Mouse (Mus musculus) brown adipose tissue, adult 24 weeks (tissue): ENCODE measurements around the gene Zfp408. TPM values are rescaled to one million over a fixed set of nuclear protein-coding genes. Genes with fewer than 3 reads are reported as not detected.
"Not testable (repeated sequence)": the region's sequence is repeated elsewhere in the genome, so short reads cannot be mapped to it uniquely, and the experiment has no call there.

Experiments
- H3K27ac ChIP-seq: fragments of 200-500 bp; replicated peaks from 2 replicates; pipeline ENCODE4 v1.5.1; 2012; ENCODE audit warnings: low read depth, mild to moderate bottlenecking, low read length
- H3K4me1 ChIP-seq: fragments of 200-500 bp; 2 replicates; pipeline ENCODE4 v1.6.1; 2012; ENCODE audit warnings: low read length, mixed read lengths; ENCODE audit not compliant: control insufficient read depth, insufficient read depth, insufficient read length
- H3K4me3 ChIP-seq: fragments of 200-500 bp; 2 replicates; pipeline ENCODE4 v1.5.1; 2012; ENCODE audit warnings: low read depth, mild to moderate bottlenecking, low read length, moderate library complexity; ENCODE audit not compliant: insufficient read depth
- polyA plus RNA-seq: library from polyadenylated mRNA; stranded (reverse); fragments of >200 nt; gene quantifications from 2 replicates; pipeline ENCODE4 v1.2.4, GENCODE M21; 2012; ENCODE audit not compliant: missing spikeins, insufficient read depth, insufficient read length

Zfp408 gene
- polyA plus RNA-seq, 1 experiment = 2.2 TPM

- H3K4me3 ChIP-seq = no peak overlapping the region
- no peak overlapping the region for H3K27ac ChIP-seq
- H3K4me1 ChIP-seq = no peaks in the 10 kb centered on the region
Observed at GRCm38 (mm10) chr2:91638931-91639330, 10.7 kb downstream of the Zfp408 start.

GRCm38 (mm10) chr2:91636727-91637338 is 12.8 kb downstream of the Zfp408 start:
- Histone ChIP-seq H3K4me3 (no peak overlapping the region), H3K27ac (no peak overlapping the region), H3K4me1 (no peaks in the 10 kb centered on the region)

DNA sequence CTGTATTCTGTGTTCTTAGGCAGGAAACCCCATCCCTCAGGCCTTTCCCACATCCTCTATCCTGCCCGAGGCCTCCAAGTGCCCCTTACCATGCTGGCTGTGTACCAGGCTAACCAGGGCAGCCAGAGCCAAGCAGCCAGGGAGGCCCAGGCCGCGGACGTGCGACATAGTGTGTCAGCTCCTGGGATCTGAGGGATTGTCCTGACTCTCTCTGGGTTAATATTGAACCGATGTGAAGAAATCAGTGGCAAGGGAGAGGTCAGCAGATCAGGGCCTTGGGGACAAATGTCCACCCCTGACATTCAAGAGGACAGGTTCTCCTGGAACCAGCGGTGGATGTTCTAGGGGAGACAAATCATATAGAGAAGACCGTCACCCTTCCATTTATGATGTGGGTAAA is 13.4 kb downstream of the Zfp408 start, which contains the start of gene F2:
Gene F2 (minus strand): TSS at position 186 of the 400 bp plus-strand sequence.
- no peaks in the 10 kb centered on the region for H3K4me1 ChIP-seq
- H3K27ac ChIP-seq = no peak within 1 kb of the TSS
- H3K4me3 ChIP-seq = no peak within 1 kb of the TSS

- Histone ChIP-seq H3K4me3 (no peak overlapping the region), H3K27ac (no peak overlapping the region), H3K4me1 (no peaks in the 10 kb centered on the region)
Observed at GRCm38 (mm10) chr2:91635486-91635885, 14.1 kb downstream of the Zfp408 start.

DNA sequence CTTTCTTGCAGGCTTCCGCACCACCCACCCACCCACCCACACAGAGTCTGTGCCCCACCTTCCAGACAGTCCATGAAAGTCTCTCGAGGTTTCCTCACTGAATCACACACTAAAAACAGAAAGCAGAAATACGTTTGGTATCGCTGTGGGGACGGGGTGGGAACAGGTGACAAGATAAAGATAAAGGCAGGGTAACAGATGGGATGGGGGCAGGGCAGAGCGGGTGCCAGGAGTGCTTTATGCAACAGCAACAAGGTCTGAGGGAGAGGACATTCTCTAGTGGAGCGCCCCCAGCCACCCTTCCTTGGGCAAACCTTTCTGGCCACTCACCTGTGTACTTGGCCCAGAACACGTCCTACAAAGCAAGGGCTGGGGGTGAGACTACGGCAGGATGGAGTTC is 14.8 kb downstream of the Zfp408 start:
- H3K4me3 ChIP-seq = no peak overlapping the region
- no peak overlapping the region for H3K27ac ChIP-seq
- no peaks in the 10 kb centered on the region for H3K4me1 ChIP-seq

DNA sequence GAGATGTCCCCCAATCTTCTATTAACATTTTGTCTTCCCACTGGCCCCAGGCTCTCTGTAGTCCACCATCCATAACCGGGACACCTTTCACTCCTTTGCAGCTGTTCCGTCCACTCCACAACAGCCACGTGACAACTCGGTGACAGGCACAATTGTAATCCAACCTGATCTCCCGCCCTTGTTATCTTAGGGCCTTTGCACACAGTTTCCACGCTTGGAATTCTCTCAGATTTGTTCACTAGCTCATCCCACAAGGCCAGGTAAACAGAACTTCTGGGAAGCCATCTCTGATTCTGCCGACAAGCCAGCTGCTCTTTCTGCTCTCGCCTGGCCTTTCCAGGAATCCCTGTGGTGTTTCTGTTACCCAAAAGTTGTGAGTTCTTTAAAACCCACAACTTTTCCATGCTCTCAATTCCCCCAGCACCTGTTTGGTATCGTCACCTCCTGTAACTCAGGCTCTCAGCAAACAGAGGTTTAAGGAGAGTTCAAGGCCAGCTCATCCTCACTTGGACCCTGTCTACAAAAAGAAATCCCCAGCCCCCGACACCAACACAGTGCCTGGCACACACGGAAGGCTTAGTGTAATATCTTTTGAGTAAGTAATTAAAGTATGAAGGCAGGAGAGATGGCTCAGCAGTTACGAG is 16.1 kb downstream of the Zfp408 start:
- Histone ChIP-seq H3K4me1 (no peaks in the 10 kb centered on the region), H3K27ac (no peak overlapping the region), H3K4me3 (no peak overlapping the region)

DNA sequence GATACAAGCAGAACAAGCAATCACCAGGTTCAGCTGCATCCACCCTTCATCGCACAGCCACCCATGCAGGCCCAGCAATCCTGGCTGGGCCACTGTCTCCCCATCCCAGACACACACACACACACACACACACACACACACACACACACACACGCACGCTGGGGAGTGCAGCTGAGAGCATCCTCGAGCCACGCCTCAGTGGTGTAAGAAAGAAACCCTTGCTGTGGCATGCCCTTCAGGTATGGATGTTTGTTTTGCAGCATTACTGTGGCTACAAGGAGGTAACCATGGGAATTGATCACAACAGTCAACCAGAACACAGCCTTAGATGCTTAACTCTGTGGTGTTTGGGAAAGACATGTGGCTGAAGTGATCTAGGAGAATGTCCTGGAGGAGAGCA is 17.3 kb downstream of the Zfp408 start:
- H3K27ac ChIP-seq = no peak overlapping the region
- H3K4me1 ChIP-seq = no peaks in the 10 kb centered on the region
- H3K4me3 ChIP-seq = no peak overlapping the region

DNA sequence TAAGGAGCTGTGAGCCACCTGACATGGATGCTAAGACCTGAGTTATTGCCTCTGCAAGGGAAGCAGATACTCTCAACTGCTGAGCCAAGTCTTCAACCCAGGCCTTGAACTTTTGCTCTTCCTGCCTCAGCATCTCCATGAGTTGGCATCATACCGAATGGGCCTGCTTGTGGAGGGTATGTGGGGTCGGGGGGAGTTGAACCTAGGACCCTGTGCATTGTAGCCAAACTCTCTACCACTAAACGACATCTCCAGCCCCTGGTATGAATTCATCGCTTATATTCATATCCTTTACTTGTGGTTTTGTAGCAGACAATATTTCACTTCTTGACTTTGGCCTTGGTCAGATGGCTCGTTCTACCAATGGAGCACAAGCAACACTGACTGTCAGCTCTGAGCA is 17.8 kb downstream of the Zfp408 start:
- H3K4me3 ChIP-seq = no peak overlapping the region
- H3K27ac ChIP-seq = no peak overlapping the region
- no peaks in the 10 kb centered on the region for H3K4me1 ChIP-seq

GRCm38 (mm10) chr2:91630384-91630783 is 19.2 kb downstream of the Zfp408 start:
- Histone ChIP-seq H3K27ac (no peak overlapping the region), H3K4me3 (no peak overlapping the region), H3K4me1 (no peaks in the 10 kb centered on the region)

DNA sequence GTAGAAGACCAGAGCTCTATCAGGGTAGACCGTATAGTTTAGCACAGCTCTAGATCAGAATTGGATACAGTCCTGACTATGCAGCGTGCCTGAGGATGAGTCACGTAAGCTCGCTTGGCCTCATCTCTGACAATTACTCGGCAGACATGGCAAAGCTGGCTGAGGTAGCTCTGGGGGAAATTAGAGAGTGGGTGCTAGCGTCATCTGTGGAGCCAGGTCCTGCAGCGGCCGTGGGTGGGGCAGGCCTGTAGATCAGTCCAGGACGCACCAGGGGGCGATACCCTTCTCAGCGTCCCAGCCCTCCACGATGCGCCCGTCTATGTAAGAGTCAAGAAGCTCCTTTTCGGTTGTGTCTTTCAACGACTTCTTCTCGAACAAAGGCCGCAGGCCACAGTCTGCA is 19.9 kb downstream of the Zfp408 start:
- Histone ChIP-seq H3K4me1 (no peaks in the 10 kb centered on the region), H3K4me3 (no peak overlapping the region), H3K27ac (no peak overlapping the region)

- Histone ChIP-seq H3K4me3 (no peak overlapping the region), H3K4me1 (no peaks in the 10 kb centered on the region), H3K27ac (no peak overlapping the region)
Observed at GRCm38 (mm10) chr2:91628171-91628570, 21.4 kb downstream of the Zfp408 start.

- Histone ChIP-seq H3K4me1 (no peaks in the 10 kb centered on the region), H3K4me3 (no peak overlapping the region), H3K27ac (no peak overlapping the region)
Observed at GRCm38 (mm10) chr2:91627486-91627885, 22.1 kb downstream of the Zfp408 start.

- H3K4me1 ChIP-seq, H3K27ac ChIP-seq, H3K4me3 ChIP-seq: not testable (repeated sequence)
Observed at GRCm38 (mm10) chr2:91623366-91623765, 26.2 kb downstream of the Zfp408 start.

DNA sequence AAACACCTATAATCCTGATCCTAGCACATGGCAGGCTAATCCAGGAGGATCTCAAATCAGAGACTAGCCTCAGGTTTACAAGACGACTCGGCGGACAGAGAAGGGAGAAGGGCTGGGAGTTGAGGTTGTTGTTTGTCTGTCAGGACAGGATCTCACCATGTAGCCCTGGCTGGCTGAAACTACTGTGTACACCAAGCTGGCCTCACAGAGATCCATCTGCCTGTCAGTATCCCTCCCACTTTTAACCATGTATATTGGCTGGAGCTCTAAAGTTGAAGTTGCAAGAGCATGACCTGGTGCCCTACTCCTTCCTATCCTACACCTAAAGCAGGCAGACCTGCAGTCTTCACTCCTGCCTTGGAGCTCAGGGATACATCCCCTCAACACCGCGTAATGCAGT is 27.2 kb downstream of the Zfp408 start:
- no peak overlapping the region for H3K4me3 ChIP-seq
- no peaks in the 10 kb centered on the region for H3K4me1 ChIP-seq
- H3K27ac ChIP-seq = no peak overlapping the region

DNA sequence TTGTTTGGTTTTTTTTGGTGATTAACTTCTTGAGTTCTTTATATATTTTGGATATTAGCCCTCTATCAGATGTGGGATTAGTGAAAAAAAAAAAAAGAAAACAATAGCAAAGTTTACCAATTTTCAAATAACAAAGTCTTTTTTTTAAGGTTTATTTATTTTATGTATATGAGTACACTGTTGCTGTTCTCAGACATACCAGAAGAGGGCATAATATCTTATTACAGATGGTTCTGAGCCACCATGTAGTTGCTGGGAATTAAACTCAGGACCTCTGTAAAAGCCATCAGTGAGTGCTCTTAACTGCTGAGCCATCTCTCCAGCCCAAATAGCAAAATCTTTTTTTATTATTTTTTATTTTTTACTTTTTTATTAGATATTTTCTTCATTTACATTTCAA is 40.2 kb downstream of the Zfp408 start:
- H3K27ac ChIP-seq, H3K4me1 ChIP-seq, H3K4me3 ChIP-seq: not testable (repeated sequence)

GRCm38 (mm10) chr2:91602389-91602788 is 47.2 kb downstream of the Zfp408 start:
- Histone ChIP-seq H3K4me3 (no peak overlapping the region), H3K4me1 (no peaks in the 10 kb centered on the region), H3K27ac (no peak overlapping the region)
